Mouse (Mus musculus) intestine, postnatal 0 days (tissue): ENCODE results near the gene Plcz1. TPM values are rescaled to one million over a fixed set of nuclear protein-coding genes. Genes with fewer than 3 reads are reported as not detected.

ENCODE experiments used
- ATAC-seq: fragments of 200-750 bp; cut with Nextera tagmentation; 2 replicates; pipeline ENCODE4 v1.8.0; 2017; ENCODE audit warnings: mild to moderate bottlenecking, moderate TSS enrichment, moderate library complexity
- H3K27ac ChIP-seq: fragments of 300-500 bp; sonication (generic); 2 replicates; pipeline ENCODE4 v1.5.1; 2014; ENCODE audit warnings: mild to moderate bottlenecking, low read depth, low read length, moderate library complexity
- H3K27me3 ChIP-seq: fragments of 300-500 bp; sonication (generic); replicated peaks from 2 replicates; pipeline ENCODE4 v1.6.1; 2014; ENCODE audit warnings: low read length, mixed read lengths; ENCODE audit not compliant: control insufficient read depth, insufficient read depth
- H3K36me3 ChIP-seq: fragments of 300-500 bp; sonication (generic); 2 replicates; pipeline ENCODE4 v1.6.1; 2014; ENCODE audit warnings: mild to moderate bottlenecking, moderate library complexity; ENCODE audit not compliant: control insufficient read depth, insufficient read depth
- H3K4me1 ChIP-seq: fragments of 300-500 bp; sonication (generic); replicated peaks from 2 replicates; pipeline ENCODE4 v1.6.1; 2014; ENCODE audit warnings: antibody characterized with exemption, low read length, mixed read lengths; ENCODE audit not compliant: control insufficient read depth, insufficient read depth
- H3K4me2 ChIP-seq: fragments of 300-500 bp; sonication (generic); replicated peaks from 2 replicates; pipeline ENCODE4 v1.6.1; 2014; ENCODE audit warnings: low read depth, mild to moderate bottlenecking, moderate library complexity
- H3K4me3 ChIP-seq: fragments of 300-500 bp; sonication (generic); 2 replicates; pipeline ENCODE4 v1.5.1; 2014; ENCODE audit warnings: low read depth, low read length
- H3K9ac ChIP-seq: fragments of 300-500 bp; sonication (generic); 2 replicates; pipeline ENCODE4 v1.6.1; 2014; ENCODE audit warnings: mild to moderate bottlenecking, low read depth, low read length
- H3K9me3 ChIP-seq: fragments of 300-500 bp; sonication (generic); 2 replicates; pipeline ENCODE4 v1.6.1; 2016; ENCODE audit warnings: mixed run types; ENCODE audit not compliant: control insufficient read depth
- CTCF ChIP-seq: sonication (generic); IDR thresholded peaks from 2 replicates; pipeline ENCODE4 v1.5.1; 2016; ENCODE audit warnings: low read depth, mild to moderate bottlenecking, control low read depth, antibody characterized with exemption, moderate library complexity
- WGBS: fragments of 180-500 bp; shearing (Covaris S2); extraction: QIAGEN DNeasy Blood & Tissue Kit; methylation state at CpG from one replicate; pipeline ENCODE4 v1.1.7; 2014; 5-methylcytosine and 5-hydroxymethylcytosine counted together
- polyA plus RNA-seq: library from polyadenylated mRNA; unstranded; fragments of >200 nt; fragmentation: Nextera tagmentation; extraction: Ambion mirVana; gene quantifications from 2 replicates; pipeline ENCODE4 v1.2.1, GENCODE M21; 2015

The Plcz1 gene
- not detected in 2 replicates for polyA plus RNA-seq

- Histone ChIP-seq H3K9ac (no peak within 1 kb of the TSS), H3K4me2 (no peak within 1 kb of the TSS), H3K36me3 (no peaks in the 10 kb centered on the region), H3K4me1 (no peaks in the 10 kb centered on the region), H3K27me3 (no peaks in the 10 kb centered on the region), H3K4me3 (no peak within 1 kb of the TSS), H3K27ac (no peak within 1 kb of the TSS), H3K9me3 (no peaks in the 10 kb centered on the region)
- TF ChIP-seq CTCF, result no peak
- no peak for ATAC-seq
- 87% methylated on average over 5 of the region's 5 CpGs for WGBS
Measured at GRCm38 (mm10) chr6:140041357-140041756, at the start of gene Plcz1. Gene Plcz1, minus strand, starts transcription at chr6:140041457.

DNA sequence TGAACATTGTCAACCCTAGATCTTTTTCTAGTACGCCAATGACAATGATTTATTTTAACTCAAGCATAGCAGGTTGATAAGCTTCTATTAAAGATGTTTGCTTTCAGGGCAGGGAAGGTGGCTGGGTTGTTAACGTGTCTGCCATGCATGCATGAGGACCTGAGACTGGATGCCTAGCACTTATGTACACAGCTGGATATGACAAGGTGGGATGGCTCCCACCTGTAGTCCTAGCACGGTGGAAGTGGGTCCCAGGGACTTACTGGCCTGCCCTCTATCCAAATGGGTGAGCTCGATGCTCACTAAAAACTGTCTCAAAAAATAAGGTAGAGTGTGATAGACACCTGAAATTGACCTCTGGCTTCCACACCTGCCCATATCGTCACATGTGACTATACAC lies 48.6 kb upstream of the Plcz1 start:
- no peak for ATAC-seq
- H3K27ac ChIP-seq, result no peak overlapping the region
- WGBS, result 53% methylated on average over 5 of the region's 5 CpGs

DNA sequence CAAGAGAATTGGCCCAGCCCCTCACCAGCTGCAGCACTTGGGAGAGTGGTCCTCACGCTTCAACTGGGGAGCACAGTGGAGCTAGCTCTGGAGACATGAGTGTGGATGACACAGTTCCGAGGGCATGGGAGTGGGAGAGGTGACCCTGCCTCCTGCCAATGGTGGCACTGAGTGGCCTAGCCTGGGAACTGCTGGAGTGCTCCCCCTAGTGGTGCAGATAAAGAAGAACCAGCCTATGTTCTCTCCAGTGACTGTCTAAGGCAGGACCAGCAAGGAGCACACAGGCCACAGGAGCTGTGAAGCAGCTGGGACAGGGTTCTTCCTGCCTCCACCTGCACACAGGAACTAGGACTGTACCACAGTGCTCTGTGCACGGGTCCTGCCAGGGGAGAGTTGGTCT lies 40.5 kb upstream of the Plcz1 start:
- Histone ChIP-seq H3K36me3 (no peaks in the 10 kb centered on the region), H3K27ac (no peak overlapping the region), H3K4me3 (no peak overlapping the region), H3K9me3 (no peaks in the 10 kb centered on the region), H3K27me3 (no peaks in the 10 kb centered on the region), H3K4me1 (no peaks in the 10 kb centered on the region), H3K9ac (no peak overlapping the region), H3K4me2 (no peak overlapping the region)
- no peak; the same call in 1 of the 2 replicates for ATAC-seq
- 88% methylated on average over 3 of the region's 3 CpGs for WGBS
- peak; percentile 70 for TF ChIP-seq CTCF

More for the DNA sequence above, 48.6 kb upstream of the Plcz1 start:
- Histone ChIP-seq H3K27me3 (no peaks in the 10 kb centered on the region), H3K9ac (no peak overlapping the region), H3K4me1 (no peaks in the 10 kb centered on the region), H3K36me3 (no peaks in the 10 kb centered on the region), H3K4me2 (no peak overlapping the region), H3K9me3 (no peaks in the 10 kb centered on the region), H3K4me3 (no peak overlapping the region)
- no peak for TF ChIP-seq CTCF

- ATAC-seq, result no peak
- Histone ChIP-seq H3K36me3 (no peaks in the 10 kb centered on the region), H3K9me3 (no peaks in the 10 kb centered on the region), H3K4me2 (no peak overlapping the region), H3K4me3 (no peak overlapping the region), H3K27me3 (no peaks in the 10 kb centered on the region), H3K4me1 (no peaks in the 10 kb centered on the region), H3K27ac (no peak overlapping the region; the same call in 1 of the 2 replicates), H3K9ac (no peak overlapping the region)
- TF ChIP-seq CTCF, result no peak
- 78% methylated on average over 7 of the region's 7 CpGs for WGBS
Measured at GRCm38 (mm10) chr6:140080933-140081332, 39.7 kb upstream of the Plcz1 start.

- Histone ChIP-seq H3K36me3 (no peaks in the 10 kb centered on the region), H3K9ac (no peak overlapping the region), H3K4me3 (no peak overlapping the region), H3K4me1 (no peaks in the 10 kb centered on the region), H3K27me3 (no peaks in the 10 kb centered on the region), H3K9me3 (no peaks in the 10 kb centered on the region), H3K4me2 (no peak overlapping the region), H3K27ac (no peak overlapping the region)
- TF ChIP-seq CTCF, result no peak
- ATAC-seq, result no peak
- WGBS, result 73% methylated on average over 8 of the region's 8 CpGs
Measured at GRCm38 (mm10) chr6:140069177-140069576, 27.9 kb upstream of the Plcz1 start.

DNA sequence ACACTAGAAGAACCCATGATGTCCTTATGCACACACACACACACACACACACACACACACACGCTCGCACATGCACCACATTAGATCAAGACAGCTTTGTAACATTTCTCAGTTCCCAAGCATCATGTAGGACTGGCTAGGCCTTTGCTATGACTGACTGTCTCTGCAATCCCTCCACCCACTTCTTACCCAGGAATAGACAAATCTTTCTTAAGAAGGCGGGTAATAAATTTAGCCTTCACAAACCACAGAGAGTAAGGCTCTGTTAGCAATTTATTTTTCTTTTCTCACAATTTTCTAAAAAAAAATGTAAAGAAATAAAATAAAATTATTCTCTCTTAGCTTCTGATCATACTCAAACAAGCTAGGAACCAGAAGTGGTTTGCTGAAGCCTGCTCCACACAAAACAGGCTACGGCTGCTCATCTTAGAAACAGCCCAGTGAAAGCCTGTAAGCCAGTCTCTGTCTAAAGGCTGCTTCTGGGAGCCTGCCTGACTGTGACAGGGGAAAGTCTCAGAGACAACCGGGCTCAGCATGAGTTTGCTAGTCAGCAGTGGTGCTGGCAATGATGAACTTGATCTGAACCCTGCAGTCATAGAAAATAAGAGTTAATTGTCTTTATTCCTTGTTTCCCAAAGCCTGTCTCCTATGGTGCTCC lies 13.1 kb upstream of the Plcz1 start:
- no peak for ATAC-seq

More for the DNA sequence above, 13.1 kb upstream of the Plcz1 start:
- Histone ChIP-seq H3K9me3 (no peaks in the 10 kb centered on the region), H3K27ac (no peak overlapping the region), H3K4me2 (no peak overlapping the region), H3K36me3 (no peaks in the 10 kb centered on the region), H3K4me1 (no peaks in the 10 kb centered on the region), H3K4me3 (no peak overlapping the region), H3K27me3 (no peaks in the 10 kb centered on the region), H3K9ac (no peak overlapping the region)
- TF ChIP-seq CTCF, result no peak
- whole genome bisulfite sequencing, result 78% methylated on average over 5 of the region's 5 CpGs
